Mouse (Mus musculus): ENCODE measurements around the gene Ces2a.

Ces2a gene

DNA sequence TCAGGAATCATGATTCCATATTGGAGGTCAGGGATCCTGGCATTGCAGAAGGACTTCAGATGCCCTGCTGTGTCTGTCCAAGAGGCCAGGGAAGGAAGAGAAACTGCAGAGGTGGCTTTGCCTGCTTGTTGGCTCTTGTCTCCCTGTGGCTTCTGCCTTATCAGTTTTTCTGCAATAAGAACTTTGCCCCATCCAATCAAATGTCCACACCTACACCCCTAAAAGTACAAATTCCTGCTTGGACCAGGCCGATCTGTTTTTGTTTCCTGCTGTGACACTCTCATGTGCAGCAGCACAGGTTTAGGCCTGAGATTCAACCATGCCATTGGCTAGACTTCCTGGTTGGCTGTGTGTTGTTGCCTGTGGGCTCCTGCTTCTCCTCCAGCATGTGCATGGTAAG is at the start of gene Ces2a:
TSS of gene Ces2a (plus strand) at position 251 of the 400 bp plus-strand sequence.
- DNase-seq (ENCODE audit: extremely low read depth, low read depth) = no peak

DNA sequence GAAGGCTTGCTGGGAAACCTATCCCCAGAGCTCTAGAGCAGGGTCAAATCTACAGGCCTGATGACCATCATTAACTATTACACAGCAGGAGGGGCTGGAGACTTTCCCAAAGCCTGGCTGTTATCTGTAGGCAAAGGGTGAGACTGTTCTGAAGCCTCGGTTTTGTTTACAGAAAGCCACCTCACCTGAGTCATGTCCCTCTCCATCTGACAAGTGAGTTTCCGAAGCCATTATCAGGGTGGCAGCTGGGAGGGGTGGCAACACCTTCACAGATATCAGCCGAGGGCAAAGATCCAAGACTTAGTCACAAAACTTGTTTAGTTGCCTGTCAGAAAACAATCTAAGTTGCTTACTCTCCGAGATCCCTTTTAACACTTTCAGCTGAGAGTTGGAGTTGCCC is 45.4 kb upstream of the Ces2a start:
- no peak for DNase-seq (ENCODE audit: extremely low read depth, low read depth)

DNA sequence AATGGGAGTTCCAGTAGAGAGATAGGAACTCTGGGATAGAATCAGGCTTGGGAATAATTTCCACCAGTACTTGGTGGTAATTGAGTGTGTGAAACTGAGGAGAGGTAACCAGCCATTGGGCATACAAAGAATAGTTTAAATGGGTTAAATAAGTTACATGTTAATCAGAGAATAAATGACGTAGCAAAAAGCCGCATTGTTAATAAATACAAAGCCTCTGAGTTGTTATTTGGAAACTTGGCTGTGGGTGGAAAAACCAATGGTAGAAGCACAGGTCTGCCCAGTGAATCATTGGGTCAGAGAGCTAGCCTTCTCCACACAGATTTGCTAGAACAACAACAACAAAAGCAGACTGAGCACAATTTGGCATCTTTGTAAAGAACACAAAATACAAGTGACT is 35.2 kb upstream of the Ces2a start:
- DNase-seq (ENCODE audit: extremely low read depth, low read depth) = no peak

DNA sequence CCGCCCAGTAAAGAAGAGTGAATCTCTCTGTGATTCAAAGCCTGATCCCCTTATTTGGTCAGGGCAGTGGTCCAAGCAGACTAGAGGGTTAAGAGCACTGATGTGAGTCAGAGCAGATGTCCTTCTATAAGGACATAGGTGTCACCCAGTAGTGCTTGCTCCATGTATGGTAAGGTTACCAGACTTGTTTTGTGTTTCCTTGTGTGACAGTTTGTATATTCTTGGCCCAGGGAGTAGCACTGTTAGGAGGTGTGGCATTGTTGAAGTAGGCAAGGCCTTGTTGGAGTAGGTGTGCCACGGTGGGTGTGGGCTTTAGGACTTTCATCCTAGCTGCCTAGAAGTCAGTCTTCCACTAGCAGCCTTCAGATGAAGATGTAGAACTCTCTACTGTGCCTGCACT is 31.9 kb upstream of the Ces2a start:
- no peak for DNase-seq (ENCODE audit: extremely low read depth, low read depth)

DNA sequence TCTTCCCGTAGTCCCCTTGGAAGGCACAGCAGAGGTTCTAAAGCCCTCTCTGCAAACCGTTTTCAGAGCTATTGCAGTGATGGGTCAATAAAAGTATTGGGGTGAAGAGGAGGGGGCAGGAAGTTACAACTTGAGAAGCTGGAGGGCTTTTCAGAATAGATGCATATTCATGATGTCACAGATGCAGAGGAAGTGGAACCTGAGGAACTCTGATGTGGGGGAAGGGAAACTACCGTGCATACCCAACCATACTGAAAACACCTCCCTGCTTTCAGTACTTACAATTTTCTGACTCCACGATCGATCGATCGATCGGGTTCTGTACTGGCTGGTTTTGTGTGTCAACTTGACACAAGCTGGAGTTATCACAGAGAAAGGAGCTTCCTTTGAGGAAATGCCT is 12.6 kb upstream of the Ces2a start:
- DNase-seq (ENCODE audit: extremely low read depth, low read depth) = no peak

DNA sequence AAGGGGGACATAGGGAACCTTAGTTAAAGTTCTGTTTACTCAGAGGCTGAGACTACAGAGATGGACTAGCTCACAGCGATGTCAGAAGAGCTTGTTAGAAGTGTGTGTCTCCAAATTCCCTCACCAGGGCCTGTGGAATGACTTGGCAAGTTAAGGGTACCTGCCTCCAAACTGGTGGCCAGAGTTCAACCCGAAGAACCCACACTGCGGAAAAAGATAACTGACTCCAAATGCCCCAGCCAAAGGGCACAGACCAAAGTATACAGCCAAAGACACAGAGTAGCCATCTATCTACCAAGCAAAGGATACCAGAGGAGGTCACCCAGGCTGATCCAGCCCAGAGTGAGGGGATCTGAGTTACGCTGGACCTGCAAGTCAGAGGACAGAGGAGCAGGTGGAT is 2.4 kb upstream of the Ces2a start:
- DNase-seq (ENCODE audit: extremely low read depth, low read depth) = no peak

DNA sequence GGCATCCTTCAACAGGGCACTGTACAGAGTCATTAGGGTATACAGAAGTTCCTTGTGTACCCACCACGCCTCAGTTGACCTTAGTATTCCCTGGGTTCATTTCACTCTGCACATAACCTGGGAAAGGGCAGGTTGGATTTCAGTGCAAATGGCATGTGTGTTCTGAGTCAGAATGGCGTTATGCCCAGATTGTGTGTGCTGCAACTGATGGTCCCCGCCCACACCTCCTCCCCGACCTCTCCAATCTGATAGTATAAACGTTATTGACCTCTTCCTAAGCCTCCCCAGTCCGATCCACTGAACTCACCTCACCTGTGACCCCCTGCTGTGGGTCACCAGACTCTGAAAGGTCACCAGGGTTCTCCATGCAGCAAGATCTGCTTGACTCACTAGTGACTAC is 1.8 kb upstream of the Ces2a start:
- DNase-seq (ENCODE audit: extremely low read depth, low read depth) = no peak

DNA sequence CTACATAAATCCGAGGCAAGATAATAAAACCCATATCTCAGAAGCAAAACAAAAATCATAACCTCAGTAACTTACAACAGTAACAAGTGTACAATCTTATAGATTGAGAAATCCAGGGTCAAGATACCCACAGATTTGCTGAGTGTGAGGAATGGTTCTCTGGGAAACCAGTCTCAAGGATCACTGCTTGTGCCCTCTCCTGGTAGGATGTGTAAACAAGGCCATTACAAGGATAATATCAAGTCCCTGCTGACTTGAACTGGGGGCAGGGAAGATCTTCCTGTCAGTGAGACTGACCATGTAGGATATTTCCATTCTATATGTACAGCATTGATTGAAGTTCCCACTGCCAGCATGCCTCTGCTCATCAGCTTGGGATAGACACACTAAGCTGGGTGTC is 8.2 kb downstream of the Ces2a start:
- DNase-seq (ENCODE audit: extremely low read depth, low read depth) = no peak

DNA sequence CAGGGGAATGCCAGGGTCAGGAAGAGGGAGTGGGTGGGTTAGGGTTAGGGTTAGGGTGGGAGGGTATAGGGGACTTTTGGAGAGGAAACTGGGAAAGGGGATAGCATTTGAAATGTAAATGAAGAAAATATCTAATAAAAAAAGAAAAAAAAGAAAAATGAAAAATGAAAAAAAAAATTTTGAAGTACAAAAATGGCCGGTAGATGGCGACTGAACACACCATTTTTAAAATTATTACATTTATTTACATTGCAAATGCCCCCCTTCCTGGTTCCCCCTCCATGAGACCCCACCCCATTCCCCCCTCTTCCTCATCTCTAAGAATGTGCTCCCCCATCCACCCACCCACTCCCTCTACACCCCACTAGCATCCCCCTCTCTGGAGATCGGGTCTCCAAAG is 9.6 kb downstream of the Ces2a start:
- no peak for DNase-seq (ENCODE audit: extremely low read depth, low read depth)

DNA sequence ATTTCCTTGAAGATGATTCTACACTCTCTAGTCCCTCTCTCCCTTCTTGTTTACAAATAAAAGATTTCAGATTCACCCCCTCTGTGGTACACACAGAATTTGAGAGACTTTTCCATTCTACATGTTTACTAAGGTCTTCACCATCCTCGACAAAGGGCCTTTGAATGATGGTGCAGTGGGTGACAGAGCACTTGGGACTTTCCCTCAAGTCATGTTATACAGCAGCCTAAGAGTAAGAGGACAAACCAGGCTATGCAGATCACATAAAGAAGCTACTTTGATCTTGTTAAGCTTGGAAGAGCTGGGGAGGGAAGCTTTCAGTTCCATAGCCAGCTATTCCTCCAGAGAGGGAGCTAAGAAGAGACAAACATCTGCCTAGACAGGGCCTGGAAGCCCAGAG is 19.0 kb downstream of the Ces2a start:
- DNase-seq (ENCODE audit: extremely low read depth, low read depth) = no peak

DNA sequence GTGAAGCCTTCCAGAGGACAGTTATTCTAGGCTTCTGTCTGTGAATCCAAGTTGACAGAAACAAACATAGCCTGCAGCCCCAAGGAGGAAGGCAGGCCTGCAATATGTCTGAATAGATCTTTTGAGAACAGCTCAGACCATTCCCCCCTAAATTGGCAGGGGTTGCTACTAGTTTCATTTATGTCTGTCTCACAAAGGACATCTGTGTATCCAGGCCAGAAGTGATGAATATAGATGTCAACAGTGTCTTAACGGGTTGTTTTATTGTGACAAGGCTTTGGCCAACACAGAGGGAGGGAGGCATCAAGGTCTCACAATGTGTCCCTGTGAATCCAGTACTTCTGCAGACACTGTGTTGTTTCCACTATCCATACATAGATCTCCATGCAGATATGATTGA is 23.8 kb downstream of the Ces2a start:
- no peak for DNase-seq (ENCODE audit: extremely low read depth, low read depth)

DNA sequence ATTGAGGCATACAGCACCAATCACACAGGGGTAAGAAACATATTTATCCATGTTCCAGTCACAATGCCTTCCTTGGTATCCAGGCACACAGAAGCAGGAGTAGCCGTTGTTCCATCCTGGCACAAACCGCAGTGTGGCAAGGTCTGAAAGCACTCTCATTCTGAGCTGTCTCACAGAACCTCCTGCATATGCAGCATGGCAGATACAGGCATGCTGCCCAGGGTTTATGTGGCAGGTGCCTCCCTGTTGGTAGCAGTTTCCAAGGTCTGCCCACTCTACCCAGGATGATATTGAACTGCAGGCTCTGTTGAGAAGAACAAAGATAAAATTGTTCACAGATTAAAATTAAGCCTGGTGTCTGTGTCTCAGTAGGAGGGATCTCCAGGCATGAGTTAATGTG is 24.4 kb downstream of the Ces2a start:
- DNase-seq (ENCODE audit: extremely low read depth, low read depth) = no peak

DNA sequence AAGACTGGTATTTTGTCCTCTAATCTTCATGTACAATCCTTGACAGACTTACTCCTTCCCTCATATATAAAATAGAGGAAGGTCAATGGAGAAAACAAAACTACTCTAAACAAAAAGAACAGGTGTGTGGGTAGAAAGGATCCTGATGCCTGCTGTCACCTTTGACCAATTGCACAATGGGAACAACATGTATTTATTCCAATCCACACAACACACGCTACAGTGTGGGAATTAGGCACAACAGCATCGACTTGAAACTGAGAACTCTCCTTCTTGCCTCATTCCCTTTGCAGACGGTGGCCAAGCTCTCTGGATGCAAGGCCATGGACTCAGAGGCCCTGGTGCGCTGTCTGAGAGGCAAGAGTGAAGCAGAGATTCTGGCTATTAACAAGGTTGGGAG is 27.3 kb downstream of the Ces2a start:
- DNase-seq (ENCODE audit: extremely low read depth, low read depth) = no peak

DNA sequence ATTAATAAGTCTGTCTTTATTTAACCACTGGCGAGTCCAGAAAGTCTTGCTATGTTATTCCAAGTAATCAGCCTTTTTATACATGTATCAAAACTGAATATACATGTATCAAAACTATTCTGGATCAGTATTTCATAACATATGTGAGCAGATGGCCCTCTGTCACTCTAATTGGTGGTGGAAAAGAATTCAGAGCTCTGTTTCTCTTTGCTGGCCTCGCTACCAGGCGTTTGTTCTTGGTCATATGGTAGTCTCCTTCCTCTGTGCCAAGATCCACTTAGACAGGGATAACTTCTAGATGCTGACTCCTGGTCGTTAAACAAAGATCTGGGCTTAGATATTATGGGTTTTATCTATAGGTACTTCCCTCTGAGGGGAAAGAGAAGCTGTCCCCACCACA is 32.7 kb downstream of the Ces2a start:
- no peak for DNase-seq (ENCODE audit: extremely low read depth, low read depth)

DNA sequence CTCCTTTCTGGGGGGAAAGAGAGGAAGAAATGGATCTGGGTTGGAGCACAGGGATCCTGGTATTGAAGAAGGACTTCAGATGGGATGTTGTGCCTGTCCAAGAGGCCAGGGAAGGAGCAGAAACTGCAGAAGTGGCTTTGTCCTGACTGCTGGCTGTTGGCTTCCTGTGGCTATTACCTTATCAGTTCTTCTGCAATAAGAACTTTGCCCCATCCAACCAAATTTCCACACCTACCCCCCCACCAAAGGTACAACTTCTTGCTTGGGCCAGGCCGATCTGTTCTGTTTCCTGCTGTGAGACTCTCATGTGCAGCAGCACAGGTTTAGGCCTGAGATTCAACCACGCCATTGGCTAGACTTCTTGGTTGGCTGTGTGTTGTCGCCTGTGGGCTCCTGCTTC is 36.6 kb downstream of the Ces2a start:
- no peak for DNase-seq (ENCODE audit: extremely low read depth, low read depth)

DNA sequence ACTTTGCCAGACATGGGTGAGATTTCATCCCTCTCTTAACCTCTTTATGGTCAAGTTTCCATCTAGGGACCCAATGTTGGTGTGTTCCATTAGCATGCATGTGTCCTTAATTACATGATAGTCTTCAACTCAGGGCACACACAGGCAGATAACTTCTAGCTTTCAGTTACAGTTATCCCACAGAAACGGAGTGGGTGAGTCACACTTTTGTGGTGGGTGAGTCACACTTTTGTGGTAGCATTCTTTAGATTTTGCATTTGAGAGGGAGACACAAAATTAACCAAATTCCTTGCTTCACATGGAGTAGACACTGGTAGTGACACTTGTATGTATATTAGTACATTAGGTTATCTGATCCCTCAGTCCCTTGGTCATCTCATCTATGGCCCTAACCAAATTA is 53.2 kb downstream of the Ces2a start:
- DNase-seq (ENCODE audit: extremely low read depth, low read depth) = peak; percentile 25

DNA sequence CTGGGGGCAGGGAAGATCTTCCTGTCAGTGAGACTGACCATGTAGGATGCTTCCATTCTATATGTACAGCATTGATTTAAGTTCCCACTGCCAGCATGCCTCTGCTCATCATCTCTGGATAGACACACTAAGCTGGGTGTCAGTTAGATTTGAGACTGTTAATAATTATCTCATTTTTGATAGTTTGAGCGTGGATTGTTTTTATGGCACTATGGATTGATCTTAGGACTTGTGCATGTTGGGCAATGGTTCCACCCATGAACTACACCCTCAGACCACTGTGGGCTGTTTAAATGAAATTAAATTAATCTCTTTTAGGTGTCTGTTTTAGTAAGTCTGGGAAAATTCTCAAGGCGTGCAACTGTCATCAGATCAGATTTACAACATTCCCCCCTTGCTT is 55.1 kb downstream of the Ces2a start:
- DNase-seq (ENCODE audit: extremely low read depth, low read depth) = no peak

DNA sequence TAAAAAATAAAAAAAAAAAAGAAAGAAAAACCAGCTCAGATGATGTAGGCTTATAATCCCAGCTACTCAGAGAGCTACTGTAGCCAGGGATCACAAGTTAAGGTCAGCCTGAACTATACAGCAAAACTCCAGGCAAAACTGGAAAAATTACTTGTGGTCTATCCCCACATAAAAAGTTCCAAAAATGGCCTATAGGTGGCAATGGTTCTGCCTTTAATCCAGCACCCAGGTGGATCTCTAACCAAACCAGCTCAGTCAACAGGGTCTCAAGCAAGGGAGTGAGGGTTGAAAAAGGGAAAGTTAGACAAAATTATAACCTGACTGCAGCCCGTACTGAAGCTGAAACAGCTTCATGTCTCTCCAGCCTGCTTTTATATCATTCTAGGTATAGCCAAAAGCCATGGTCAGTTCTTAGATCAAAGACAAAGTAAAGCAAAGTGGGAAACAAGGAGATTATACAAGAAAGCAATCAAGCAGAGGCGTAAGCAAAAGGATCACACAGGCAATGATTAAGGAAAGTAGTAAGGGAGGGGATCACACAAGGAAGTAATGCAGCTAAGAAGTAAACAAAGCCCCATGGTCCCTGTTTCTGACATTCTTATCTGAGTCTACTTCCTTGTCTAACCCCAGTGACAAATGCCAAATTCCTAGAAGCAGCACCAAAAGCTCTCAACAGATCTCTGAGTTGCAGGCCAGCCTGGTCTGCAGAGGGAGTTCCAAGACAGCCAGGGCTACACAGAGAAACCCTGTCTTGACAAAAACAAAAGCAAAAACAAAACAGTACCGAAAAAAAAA is 56.3 kb downstream of the Ces2a start:
- DNase-seq (ENCODE audit: extremely low read depth, low read depth) = peak; percentile 73
